Mouse (Mus musculus): Measurements from ENCODE around the gene Eef1a1.

The Eef1a1 gene

GRCm38 (mm10) chr9:78477021-78477551 lies 11.9 kb downstream of the Eef1a1 start:
- no peak for DNase-seq (ENCODE audit: low spot score in 2 of 2)

GRCm38 (mm10) chr9:78476531-78477020 lies 12.4 kb downstream of the Eef1a1 start:
- DNase-seq (ENCODE audit: low spot score in 2 of 2) = no peak

- no peak for DNase-seq (ENCODE audit: low spot score in 2 of 2)
Measured at GRCm38 (mm10) chr9:78475873-78476272, 13.1 kb downstream of the Eef1a1 start.

- no peak for DNase-seq (ENCODE audit: low spot score in 2 of 2)
Measured at GRCm38 (mm10) chr9:78475383-78475780, 13.6 kb downstream of the Eef1a1 start.

GRCm38 (mm10) chr9:78474771-78475382 lies 14.1 kb downstream of the Eef1a1 start:
- DNase-seq (ENCODE audit: low spot score in 2 of 2) = no peak

- no peak for DNase-seq (ENCODE audit: low spot score in 2 of 2)
Measured at GRCm38 (mm10) chr9:78474270-78474669, 14.7 kb downstream of the Eef1a1 start.

GRCm38 (mm10) chr9:78473588-78473987 lies 15.4 kb downstream of the Eef1a1 start:
- DNase-seq (ENCODE audit: low spot score in 2 of 2) = no peak

- no peak for DNase-seq (ENCODE audit: low spot score in 2 of 2)
Measured at GRCm38 (mm10) chr9:78465725-78466124, 23.2 kb downstream of the Eef1a1 start.

GRCm38 (mm10) chr9:78463337-78463736 lies 25.6 kb downstream of the Eef1a1 start:
- no peak for DNase-seq (ENCODE audit: low spot score in 2 of 2)

- no peak for DNase-seq (ENCODE audit: low spot score in 2 of 2)
Measured at GRCm38 (mm10) chr9:78457026-78457425, 31.9 kb downstream of the Eef1a1 start.

GRCm38 (mm10) chr9:78451382-78451781 lies 37.6 kb downstream of the Eef1a1 start:
- no peak for DNase-seq (ENCODE audit: low spot score in 2 of 2)

GRCm38 (mm10) chr9:78450404-78450803 lies 38.5 kb downstream of the Eef1a1 start:
- no peak for DNase-seq (ENCODE audit: low spot score in 2 of 2)

GRCm38 (mm10) chr9:78447973-78448873 lies 40.7 kb downstream of the Eef1a1 start, which contains the start of the genes Mto1 and Gm17324:
TSS of gene Mto1 (plus strand) at chr9:78448208.
TSS of gene Gm17324 (minus strand) at chr9:78448786.
- peak; percentile 87 to 89 for DNase-seq (ENCODE audit: low spot score in 2 of 2)

- DNase-seq (ENCODE audit: low spot score in 2 of 2) = no peak
Measured at GRCm38 (mm10) chr9:78447606-78447972, 41.4 kb downstream of the Eef1a1 start.

- peak; percentile 17 to 20 for DNase-seq (ENCODE audit: low spot score in 2 of 2)
Measured at GRCm38 (mm10) chr9:78442579-78443392, 46.2 kb downstream of the Eef1a1 start, which contains the start of gene Cgas. TSS of gene Cgas (minus strand) at chr9:78443237.

- no peak for DNase-seq (ENCODE audit: low spot score in 2 of 2)
Measured at GRCm38 (mm10) chr9:78442237-78442578, 46.7 kb downstream of the Eef1a1 start.

GRCm38 (mm10) chr9:78439426-78439825 lies 49.5 kb downstream of the Eef1a1 start:
- DNase-seq (ENCODE audit: low spot score in 2 of 2) = no peak

- DNase-seq (ENCODE audit: low spot score in 2 of 2) = no peak
Measured at GRCm38 (mm10) chr9:78432471-78432870, 56.5 kb downstream of the Eef1a1 start.

- DNase-seq (ENCODE audit: low spot score in 2 of 2) = no peak
Measured at GRCm38 (mm10) chr9:78430486-78430885, 58.5 kb downstream of the Eef1a1 start.

GRCm38 (mm10) chr9:78429551-78429950 lies 59.4 kb downstream of the Eef1a1 start:
- no peak for DNase-seq (ENCODE audit: low spot score in 2 of 2)

- DNase-seq (ENCODE audit: low spot score in 2 of 2) = no peak
Measured at GRCm38 (mm10) chr9:78428870-78429432, 60.0 kb downstream of the Eef1a1 start.

Data from frontal cortex, postnatal 36 days (tissue).